Mouse (Mus musculus) liver, adult 2 months (tissue): ENCODE data around the gene Amdhd2.

ENCODE experiments used
- CTCF ChIP-seq: fragments of 200-500 bp; IDR thresholded peaks from 2 replicates; pipeline ENCODE4 v1.5.1; 2011; ENCODE audit warnings: low read depth, low read length, control low read depth
- POLR2A ChIP-seq: fragments of 200-500 bp; IDR thresholded peaks from 2 replicates; pipeline ENCODE4 v1.6.1; 2011; ENCODE audit warnings: low read length, control low read depth; ENCODE audit not compliant: insufficient read depth; ENCODE audit errors: extremely low read depth

DNA sequence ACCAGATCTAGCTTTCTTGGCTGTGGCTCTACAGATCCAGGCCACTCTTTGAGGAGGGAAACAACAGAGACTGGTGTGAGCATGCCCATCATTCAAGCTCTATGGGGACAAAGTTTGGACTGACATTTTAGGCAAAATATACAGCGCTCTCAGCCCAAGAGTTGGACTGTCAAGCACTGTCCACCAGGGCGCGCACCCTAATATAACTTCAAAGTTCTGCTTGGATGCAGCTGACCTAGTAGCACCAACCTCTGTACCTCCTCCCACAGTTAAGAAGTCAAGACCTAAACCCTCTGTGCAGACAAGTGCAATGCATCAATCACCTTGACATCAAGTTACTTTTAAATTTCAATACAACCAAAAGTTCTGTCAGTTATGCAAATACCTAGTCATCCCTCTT is 32.0 kb downstream of the Amdhd2 start:
- 0 out of 2 replicates have a peak, but pooled peaks have one; percentile 20 for TF ChIP-seq CTCF
- TF ChIP-seq POLR2A: no peak
